Mouse (Mus musculus) heart, adult 2 months (tissue): ENCODE data around the gene Entr1.

Experiments used
- CTCF ChIP-seq: fragments of 200-600 bp; IDR thresholded peaks from 2 replicates; pipeline ENCODE4 v1.8.1; 2022; ENCODE audit warnings: antibody characterized with exemption, mild to moderate bottlenecking, moderate library complexity
- POLR2A ChIP-seq: fragments of 200-500 bp; IDR thresholded peaks from 2 replicates; pipeline ENCODE4 v1.6.1; 2011; ENCODE audit warnings: mild to moderate bottlenecking, low read depth, low read length, control low read depth; ENCODE audit not compliant: insufficient read depth

DNA sequence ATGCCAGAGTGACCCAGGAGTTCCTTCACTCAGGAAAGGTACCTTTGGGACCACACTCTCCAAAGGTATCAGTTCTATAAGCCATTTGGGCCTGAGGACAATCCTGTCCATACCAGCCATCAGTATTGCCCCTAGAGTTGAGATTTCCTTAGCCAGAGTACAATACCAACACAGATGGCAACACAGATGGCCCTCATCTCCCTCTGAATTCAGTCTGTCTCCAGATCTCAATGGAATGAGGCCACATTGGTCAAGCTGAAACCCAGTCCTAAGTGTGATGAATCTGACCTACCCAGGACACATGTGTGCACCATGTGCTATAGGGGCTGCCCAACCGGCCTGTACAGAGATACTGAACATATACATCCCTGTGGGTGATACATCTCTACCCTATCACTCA is 13.1 kb upstream of the Entr1 start:
- TF ChIP-seq POLR2A (no peak), CTCF (no peak)
